Mouse (Mus musculus): ENCODE measurements around the gene Tcp11x2.

Gene Tcp11x2

DNA sequence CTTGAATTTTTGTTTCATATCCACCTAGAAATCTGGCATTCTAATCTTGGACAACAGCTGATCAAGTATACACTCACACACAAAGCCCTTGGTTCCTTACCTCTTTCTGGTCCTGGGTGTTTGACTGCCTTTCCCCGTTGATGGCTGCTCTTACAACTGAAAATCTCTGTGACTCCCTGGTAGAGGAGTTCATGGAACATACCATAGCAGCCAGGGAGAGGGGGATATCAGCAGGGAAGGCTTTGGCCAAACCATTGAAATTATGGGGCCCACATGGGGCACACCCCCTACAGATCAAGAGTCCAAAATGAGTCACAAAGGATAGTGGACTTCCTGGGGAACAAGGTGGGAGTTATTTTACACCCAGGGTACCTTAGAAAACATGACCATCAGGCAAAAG, at the start of gene Tcp11x2:
TSS of gene Tcp11x2 (minus strand) at position 158 of the 400 bp plus-strand sequence.
- DNase-seq (ENCODE audit: low spot score): no peak

GRCm38 (mm10) chrX:135743056-135743355, 49.4 kb upstream of the Tcp11x2 start:
- DNase-seq (ENCODE audit: low spot score): no peak

DNA sequence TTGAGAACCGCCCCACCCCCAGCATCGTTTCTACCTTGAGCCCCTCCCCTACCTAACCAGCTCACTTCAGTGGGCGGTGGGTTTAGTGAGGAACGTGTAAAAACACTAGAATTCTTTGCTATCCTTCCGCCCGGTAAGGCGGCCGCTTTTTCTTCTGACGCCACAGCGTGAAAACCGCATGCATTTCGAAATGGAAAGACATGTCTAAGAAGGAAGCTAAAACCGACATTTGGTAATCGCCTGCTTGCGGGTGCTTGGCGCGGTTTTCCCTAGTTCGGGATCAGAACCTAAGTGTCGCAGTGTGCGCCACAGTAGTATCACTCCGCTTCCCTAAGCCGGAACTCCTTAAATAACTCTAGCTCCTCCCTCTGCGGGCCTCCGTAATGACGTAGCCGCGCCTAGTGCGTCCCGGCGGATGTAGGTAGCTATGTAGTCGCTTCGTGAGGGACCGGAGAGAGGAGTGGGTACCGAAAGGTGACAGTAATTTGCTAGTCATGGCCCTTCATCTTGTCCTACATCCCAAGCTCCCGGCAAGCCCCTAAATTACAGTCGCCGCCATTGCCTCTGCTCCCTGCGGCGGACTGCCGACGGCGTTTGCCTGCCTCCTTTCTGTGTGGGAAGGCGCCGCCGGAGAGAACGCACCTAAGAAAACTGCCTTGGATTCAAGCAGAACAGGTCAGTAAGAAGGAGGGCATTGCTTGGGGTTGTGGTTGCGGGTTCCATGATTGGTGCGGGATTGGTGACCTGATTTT, 48.9 kb upstream of the Tcp11x2 start, which contains the start of the genes Armcx5 and Gprasp1:
TSS of gene Armcx5 (plus strand) at position 430 of the 752 bp plus-strand sequence.
TSS of gene Gprasp1 (plus strand) at position 430 of the 752 bp plus-strand sequence.
- DNase-seq (ENCODE audit: low spot score): peak; percentile 83

- DNase-seq (ENCODE audit: low spot score): no peak
Measured at GRCm38 (mm10) chrX:135738730-135739520, 45.3 kb upstream of the Tcp11x2 start.

GRCm38 (mm10) chrX:135725161-135725560, 31.6 kb upstream of the Tcp11x2 start, which contains the start of gene Tmsb15a:
TSS of gene Tmsb15a (minus strand) at chrX:135725261.
- DNase-seq (ENCODE audit: low spot score): no peak

DNA sequence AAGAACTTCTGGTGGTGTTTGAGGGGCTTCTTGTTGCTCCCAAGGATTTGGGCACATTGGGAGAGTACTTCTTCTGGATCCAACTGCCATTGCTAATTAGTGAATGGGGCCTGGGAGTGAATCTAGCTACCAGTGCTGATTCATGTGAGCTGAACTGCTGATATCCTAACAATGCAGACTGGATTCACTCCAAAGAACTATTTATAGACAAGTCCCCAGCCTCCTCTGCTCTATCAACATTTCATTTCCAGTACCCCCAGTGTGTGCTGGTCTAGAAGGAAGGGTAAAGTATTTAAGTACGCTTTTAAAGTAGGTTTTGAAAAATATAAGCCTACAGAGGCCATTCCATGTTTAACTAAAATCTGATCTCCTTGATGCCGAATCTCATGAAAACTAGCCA, 19.3 kb upstream of the Tcp11x2 start:
- DNase-seq (ENCODE audit: low spot score): no peak

GRCm38 (mm10) chrX:135704349-135704748, 10.8 kb upstream of the Tcp11x2 start:
- DNase-seq (ENCODE audit: low spot score): no peak

DNA sequence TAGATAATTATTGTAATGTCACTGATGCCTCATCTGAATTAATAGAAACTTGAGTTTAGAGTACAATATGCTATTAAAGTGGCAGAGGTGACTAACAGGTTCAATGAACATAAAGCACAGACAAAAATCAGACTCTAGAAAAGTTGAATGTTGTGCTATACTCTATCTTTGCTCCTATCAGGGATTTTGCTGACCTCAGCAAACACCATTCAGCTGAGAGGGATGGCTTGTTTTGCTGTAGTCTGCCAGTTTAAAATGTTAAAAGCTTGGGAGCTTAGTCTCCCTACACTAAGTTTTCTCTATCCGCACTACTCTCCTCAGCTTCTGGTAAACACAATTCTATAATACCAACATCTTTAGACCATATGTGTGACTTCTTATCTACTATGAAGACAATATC, 9.5 kb upstream of the Tcp11x2 start:
- DNase-seq (ENCODE audit: low spot score): no peak

DNA sequence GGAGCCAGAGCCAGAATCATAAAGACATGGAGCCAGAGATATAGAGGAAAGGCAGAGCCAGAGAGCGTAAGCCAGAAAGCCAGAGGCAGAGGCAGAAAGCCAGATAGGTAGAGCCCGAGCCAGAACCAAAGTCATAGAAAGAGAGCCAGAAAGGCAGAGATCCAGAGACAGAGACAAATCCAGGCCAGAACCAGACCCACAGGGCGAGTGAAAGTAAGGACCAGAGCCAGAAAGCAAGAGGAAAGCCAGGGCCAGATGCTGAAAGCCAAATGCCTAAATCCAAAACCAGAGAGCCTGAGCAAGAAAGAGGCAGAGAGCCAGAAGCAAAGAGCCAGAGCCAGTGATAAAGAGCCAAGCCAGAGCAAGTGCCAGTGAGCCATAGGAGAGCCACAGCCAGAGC, 5.8 kb downstream of the Tcp11x2 start:
- no peak for DNase-seq (ENCODE audit: low spot score)

- DNase-seq (ENCODE audit: low spot score): no peak
Measured at GRCm38 (mm10) chrX:135681858-135682257, 11.7 kb downstream of the Tcp11x2 start.

- no peak for DNase-seq (ENCODE audit: low spot score)
Measured at GRCm38 (mm10) chrX:135652173-135652772, 41.3 kb downstream of the Tcp11x2 start.

GRCm38 (mm10) chrX:135627605-135628004, 66.0 kb downstream of the Tcp11x2 start, which contains the start of gene Prame:
TSS of gene Prame (minus strand) at chrX:135627705.
- no peak for DNase-seq (ENCODE audit: low spot score)
